Mouse (Mus musculus): ENCODE measurements at regions not wholly inside any gene's neighbourhood (a gene's known extent, or its start where the extent isn't known, plus 50 kb on each side); places are given as distances from the start of the nearest gene placed in this dataset.

DNA sequence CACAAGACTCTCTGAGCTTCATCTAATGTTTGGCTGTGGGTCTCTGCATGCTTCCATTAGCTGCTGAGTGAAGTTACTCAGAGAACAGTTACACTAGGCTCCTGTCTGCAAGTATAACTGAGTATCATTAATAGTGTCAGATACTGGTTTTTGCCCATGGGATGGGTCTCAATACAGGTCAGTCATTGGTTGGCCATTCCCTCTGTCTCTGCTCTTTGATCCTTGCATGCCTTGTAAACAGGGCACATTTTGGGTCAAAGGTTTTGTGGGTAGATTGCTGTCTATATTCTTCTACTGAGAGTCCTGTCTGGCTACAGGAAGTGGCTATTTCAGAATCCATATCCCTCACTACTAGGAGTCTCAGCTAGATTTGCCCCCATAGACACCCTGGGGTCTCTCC is 2864.7 kb upstream of the Lrrc6 start:
- no peak for DNase-seq

- DNase-seq = no peak
These were observed 2849.5 kb upstream of the Lrrc6 start for GRCm38 (mm10) chr15:69350053-69350739.

- peak in 1 of 2 experiments; percentile 4 for DNase-seq
These were observed 2845.4 kb upstream of the Lrrc6 start for GRCm38 (mm10) chr15:69346065-69346464.

DNA sequence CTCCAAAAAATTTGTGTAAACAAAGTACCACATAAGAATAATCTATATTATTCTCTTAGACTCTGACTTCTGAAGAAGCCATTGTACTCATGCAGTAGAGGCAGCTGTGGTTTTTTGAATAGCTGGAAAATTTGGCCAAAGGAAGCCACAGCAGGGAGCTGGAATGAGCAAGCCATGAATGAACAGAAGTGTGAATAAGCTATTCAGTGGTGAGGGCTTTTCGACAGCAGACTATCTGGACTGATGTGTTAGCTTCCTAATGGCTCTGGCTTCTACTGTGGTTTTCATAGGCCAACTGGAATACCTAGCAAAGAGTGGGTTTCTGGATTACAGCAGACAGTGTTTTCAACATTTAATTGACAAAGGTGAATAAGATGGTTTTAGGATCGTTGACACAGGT is 2842.0 kb upstream of the Lrrc6 start:
- DNase-seq = peak; percentile 4 to 34

GRCm38 (mm10) chr15:69336491-69336890 is 2835.8 kb upstream of the Lrrc6 start:
- peak; percentile 61 to 76 for DNase-seq

GRCm38 (mm10) chr15:69326537-69326936 is 2825.8 kb upstream of the Lrrc6 start:
- peak; percentile 28 to 29 for DNase-seq

- no peak for DNase-seq
These were observed 2802.4 kb upstream of the Lrrc6 start for GRCm38 (mm10) chr15:69303100-69303499.

DNA sequence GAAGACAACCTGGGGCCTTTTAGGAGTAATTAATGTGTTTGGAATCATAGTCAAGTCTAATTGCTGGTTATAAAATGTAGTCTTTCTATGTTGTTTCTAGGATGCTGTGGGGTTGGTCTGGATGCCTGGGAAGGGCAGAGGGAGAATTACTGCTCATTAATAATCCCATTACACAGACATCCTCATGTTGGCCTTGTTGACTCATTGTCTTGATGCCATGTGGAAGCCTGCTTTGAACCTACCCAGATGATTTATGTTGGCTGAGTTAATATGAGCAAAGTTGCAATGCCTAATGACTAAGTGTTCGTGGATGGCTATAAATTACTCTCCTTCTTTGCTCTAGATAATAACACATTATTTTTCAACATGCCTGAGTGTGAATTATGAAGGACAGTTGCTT is 2790.6 kb upstream of the Lrrc6 start:
- no peak for DNase-seq

- peak; percentile 10 to 11 for DNase-seq
These were observed 2775.0 kb upstream of the Lrrc6 start for GRCm38 (mm10) chr15:69275546-69276255.

- DNase-seq = peak in 1 of 2 experiments; percentile 13
These were observed 2773.6 kb upstream of the Lrrc6 start for GRCm38 (mm10) chr15:69274225-69274766.

GRCm38 (mm10) chr15:69273518-69273917 is 2772.8 kb upstream of the Lrrc6 start:
- DNase-seq = no peak

GRCm38 (mm10) chr15:69261940-69262339 is 2761.2 kb upstream of the Lrrc6 start:
- DNase-seq = peak; percentile 62

- DNase-seq = no peak
These were observed 2756.6 kb upstream of the Lrrc6 start for GRCm38 (mm10) chr15:69257161-69257778.

DNA sequence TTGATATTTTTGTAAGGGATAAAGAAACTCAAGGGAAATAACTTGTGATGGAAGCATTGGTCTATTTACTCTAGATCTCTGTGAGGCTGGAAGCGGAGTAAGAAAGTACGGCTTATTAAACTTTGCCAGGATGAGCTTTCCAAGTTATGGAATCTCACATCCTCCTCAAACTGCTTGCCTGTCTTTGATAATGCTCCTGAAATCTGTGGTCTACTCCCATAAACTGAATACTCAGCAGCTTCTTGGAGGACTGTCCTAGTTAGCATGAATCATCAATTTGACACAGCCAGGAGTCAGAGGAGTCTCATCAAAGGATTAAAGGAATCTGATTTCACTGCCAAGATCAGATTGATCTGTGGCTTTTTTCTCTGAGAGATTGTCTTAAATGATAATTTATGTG is 2753.0 kb upstream of the Lrrc6 start:
- no peak for DNase-seq

DNA sequence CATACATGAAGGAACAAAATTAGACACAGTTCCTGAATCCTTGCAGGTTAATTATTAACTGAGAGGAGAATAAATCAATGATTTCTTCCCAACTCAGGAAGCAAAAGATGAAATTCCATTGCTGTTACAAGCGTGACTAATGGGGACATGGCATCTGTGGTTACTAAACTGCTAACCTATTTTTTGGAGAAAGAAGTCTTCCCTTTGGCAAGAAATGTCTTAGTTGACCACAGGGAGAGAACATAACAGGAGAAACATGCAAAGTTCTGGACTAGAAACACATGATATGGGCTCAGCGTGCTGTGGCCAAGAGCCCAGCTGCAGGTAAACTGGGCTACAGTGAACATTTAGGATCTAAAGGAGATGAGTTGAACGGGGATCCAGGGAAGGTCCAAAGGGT is 2751.4 kb upstream of the Lrrc6 start:
- DNase-seq = no peak

DNA sequence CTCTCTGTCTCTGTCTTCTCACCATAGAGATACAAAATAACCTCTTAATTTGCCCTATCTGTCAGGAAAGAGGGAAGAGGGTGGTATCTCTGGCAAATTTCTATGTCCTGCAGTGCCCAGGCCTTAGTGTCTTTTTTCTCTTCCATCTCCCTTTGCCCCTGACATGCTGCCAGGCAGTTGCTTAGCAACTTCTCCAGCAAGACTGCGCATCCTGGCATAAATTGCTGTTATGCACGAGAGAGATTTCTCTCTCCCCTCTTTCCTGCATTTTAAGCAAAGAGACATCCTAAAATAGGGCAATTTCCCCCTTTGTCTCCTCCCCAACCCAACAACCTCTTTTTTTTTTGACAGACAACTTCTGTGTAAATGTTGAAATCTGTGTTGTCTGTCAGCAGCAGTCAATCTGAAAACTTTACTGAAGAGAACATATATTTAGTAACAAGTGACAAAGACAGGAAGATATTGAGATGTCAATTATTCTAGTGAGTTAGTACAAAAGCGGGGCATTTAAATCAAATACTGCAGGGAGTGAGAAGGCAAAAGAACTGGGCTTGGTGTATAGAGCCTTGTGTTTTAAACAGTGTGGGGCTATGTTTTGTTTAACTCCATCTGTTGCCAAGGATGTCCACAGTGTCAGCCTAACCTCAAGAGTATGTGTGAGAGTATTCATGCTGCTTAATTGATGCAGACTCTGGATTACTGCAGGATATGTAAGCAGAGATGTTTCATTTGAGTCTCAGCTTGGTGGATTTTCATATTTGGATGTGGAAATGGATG is 2745.7 kb upstream of the Lrrc6 start:
- DNase-seq = peak; percentile 88 to 94

DNA sequence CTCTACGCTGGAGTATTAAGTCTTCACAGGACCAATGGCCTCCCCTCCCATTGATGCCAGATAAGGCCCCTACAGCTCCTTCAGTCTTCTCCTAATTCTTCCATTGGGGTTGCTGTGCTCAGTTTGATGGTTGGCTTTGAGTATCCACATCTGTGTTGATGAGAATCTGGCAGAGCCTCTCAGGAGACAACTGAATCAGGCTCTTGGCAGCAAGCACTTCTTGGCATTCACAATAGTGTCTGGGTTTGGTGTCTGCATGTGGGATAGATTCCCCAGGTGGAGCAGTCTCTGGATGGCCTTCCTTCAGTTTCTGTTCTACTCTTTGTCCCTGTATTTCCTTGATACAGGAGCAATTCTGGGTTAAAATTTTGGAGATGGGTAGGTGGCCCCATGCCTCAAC is 2734.6 kb upstream of the Lrrc6 start:
- peak in 1 of 2 experiments; percentile 20 for DNase-seq

- no peak for DNase-seq
These were observed 2724.2 kb upstream of the Lrrc6 start for GRCm38 (mm10) chr15:69224619-69225587.

DNA sequence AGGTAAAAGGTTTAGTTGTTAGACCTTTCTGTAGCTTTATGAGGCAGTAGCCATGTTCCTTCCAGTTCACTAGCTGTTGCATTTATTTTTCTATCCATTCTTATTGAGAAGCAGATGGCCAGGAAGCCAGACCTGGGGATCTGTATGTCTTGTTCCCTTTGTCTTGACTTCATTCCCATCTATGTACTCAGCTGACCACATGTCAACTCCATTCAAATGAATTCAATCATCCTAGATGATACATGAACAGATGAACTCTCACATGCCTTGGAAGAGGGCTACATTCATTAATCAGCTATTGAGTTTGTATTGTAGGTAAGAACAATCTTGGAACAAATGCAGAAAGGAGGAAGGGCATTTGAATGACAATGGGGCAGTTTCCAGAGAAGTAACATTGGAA is 2722.7 kb upstream of the Lrrc6 start:
- DNase-seq = no peak

DNA sequence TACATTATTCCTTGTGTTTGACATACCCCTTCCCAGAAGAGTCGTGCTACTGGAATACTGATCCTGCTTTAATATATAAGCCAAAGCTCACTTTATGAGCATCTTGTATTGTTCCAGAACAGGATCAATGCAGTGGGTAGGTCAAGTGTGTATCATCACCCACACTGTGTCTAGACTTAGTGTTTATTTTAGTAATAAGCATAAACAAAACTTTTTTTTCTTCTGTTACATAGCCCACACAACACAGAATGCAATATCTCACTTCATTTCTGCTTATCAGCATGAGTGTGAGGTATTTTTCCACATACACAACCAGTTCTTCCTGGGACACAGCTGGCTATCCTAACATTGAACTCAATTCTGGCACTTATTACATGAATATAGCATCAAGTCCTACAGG is 2721.7 kb upstream of the Lrrc6 start:
- no peak for DNase-seq
